Mouse (Mus musculus) hindbrain, embryonic 13.5 days (tissue): ENCODE data around the gene Man2a2. TPM values are rescaled to one million over a fixed set of nuclear protein-coding genes. Genes with fewer than 3 reads are reported as not detected.

Experiments
- ATAC-seq: fragments of 200-750 bp; cut with Nextera tagmentation; 2 replicates; pipeline ENCODE4 v1.8.0; 2017; ENCODE audit warnings: moderate TSS enrichment; ENCODE audit not compliant: low FRiP score
- H3K27ac ChIP-seq: fragments of 300-500 bp; sonication (generic); 2 replicates; pipeline ENCODE4 v1.5.1; 2015; ENCODE audit warnings: inconsistent platforms, mild to moderate bottlenecking, moderate library complexity
- H3K27me3 ChIP-seq: fragments of 300-500 bp; sonication (generic); 2 replicates; pipeline ENCODE4 v1.6.1; 2015; ENCODE audit warnings: mild to moderate bottlenecking, inconsistent platforms
- H3K36me3 ChIP-seq: fragments of 300-500 bp; sonication (generic); 2 replicates; pipeline ENCODE4 v1.6.1; 2015; ENCODE audit warnings: mild to moderate bottlenecking, inconsistent platforms
- H3K4me1 ChIP-seq: fragments of 300-500 bp; sonication (generic); replicated peaks from 2 replicates; pipeline ENCODE4 v1.6.1; 2015; ENCODE audit warnings: inconsistent platforms
- H3K4me2 ChIP-seq: fragments of 300-500 bp; sonication (generic); 2 replicates; pipeline ENCODE4 v1.6.1; 2015; ENCODE audit warnings: inconsistent platforms, mild to moderate bottlenecking, moderate library complexity
- H3K4me3 ChIP-seq: fragments of 300-500 bp; sonication (generic); 2 replicates; pipeline ENCODE4 v1.5.1; 2015; ENCODE audit warnings: mild to moderate bottlenecking, inconsistent platforms
- H3K9ac ChIP-seq: fragments of 300-500 bp; sonication (generic); 2 replicates; pipeline ENCODE4 v1.6.1; 2015; ENCODE audit warnings: mild to moderate bottlenecking, inconsistent platforms
- H3K9me3 ChIP-seq: fragments of 300-500 bp; sonication (generic); 2 replicates; pipeline ENCODE4 v1.6.1; 2016; ENCODE audit warnings: inconsistent platforms
- WGBS: fragments of 180-500 bp; shearing (Covaris S2); methylation state at CpG from one replicate; pipeline ENCODE4 v1.1.7; 2015; 5-methylcytosine and 5-hydroxymethylcytosine counted together
- polyA plus RNA-seq: library from polyadenylated mRNA; unstranded; fragments of >200 nt; fragmentation: Nextera tagmentation; extraction: Ambion mirVana; gene quantifications from 2 replicates; pipeline ENCODE4 v1.2.1, GENCODE M21; 2015

The Man2a2 gene
- polyA plus RNA-seq, 1 experiment from 2014 or later, result 20.8 TPM

GRCm38 (mm10) chr7:80367232-80367631 is 3.9 kb downstream of the Man2a2 start:
- no peaks in the 10 kb centered on the region for H3K9me3 ChIP-seq
- H3K27ac ChIP-seq, result no peak overlapping the region
- no peaks in the 10 kb centered on the region for H3K27me3 ChIP-seq
- peaks cover 19% of the 10 kb centered on the region for H3K4me1 ChIP-seq
- no peak for ATAC-seq
- H3K4me3 ChIP-seq, result no peak overlapping the region
- no peak overlapping the region for H3K4me2 ChIP-seq
- peaks cover 63% of the 10 kb centered on the region for H3K36me3 ChIP-seq
- H3K9ac ChIP-seq, result no peak overlapping the region
- WGBS, result 99% methylated on average over 7 of the region's 7 CpGs

DNA sequence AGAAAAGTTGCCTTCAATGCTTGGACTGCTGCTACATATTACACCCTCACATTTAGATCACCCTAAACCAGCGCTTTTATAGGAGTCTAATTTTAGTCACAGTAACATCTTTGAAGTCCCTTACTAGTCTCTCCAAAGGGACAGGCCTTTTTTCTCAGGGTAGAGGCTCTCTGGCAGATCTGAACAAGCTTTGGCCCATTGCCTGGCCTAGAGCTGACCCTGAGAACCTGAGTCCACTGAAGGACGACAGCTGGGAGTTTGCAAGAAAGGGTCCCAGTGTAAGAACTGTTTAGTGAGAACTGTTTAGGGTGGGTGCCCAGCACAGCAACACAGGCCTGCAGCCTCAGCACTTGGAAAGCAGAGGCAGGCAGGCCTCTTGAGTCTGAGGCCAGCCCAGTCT is 5.4 kb downstream of the Man2a2 start:
- peaks cover 19% of the 10 kb centered on the region for H3K4me1 ChIP-seq
- no peak overlapping the region for H3K4me2 ChIP-seq
- H3K9ac ChIP-seq, result no peak overlapping the region
- H3K9me3 ChIP-seq, result no peaks in the 10 kb centered on the region
- peaks cover 78% of the 10 kb centered on the region for H3K36me3 ChIP-seq
- no peaks in the 10 kb centered on the region for H3K27me3 ChIP-seq
- 79% methylated on average over 2 of the region's 2 CpGs for WGBS
- H3K4me3 ChIP-seq, result no peak overlapping the region
- no peak for ATAC-seq
- H3K27ac ChIP-seq, result no peak overlapping the region

DNA sequence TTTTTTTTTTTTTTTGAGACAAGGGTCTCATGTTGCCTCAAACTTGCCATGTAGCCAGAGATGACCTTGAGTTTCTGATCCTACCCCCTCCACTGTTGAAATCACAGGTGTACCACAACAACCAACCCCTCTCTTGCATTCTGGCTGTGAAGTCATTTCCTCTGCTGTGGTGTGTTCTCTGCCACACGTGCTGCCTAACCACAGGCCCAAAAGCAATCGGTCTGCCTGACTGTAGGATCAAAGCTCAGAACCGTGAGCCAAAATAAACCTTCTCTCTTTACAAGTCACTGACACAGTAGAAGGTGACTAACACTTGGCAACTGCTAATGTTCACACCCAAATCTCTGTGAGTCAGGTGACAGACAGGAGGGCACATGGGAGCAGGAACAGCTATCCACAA is 10.7 kb downstream of the Man2a2 start:
- Histone ChIP-seq H3K27ac (no peak overlapping the region), H3K36me3 (peaks cover 98% of the 10 kb centered on the region), H3K4me3 (no peak overlapping the region), H3K9ac (no peak overlapping the region), H3K4me2 (no peak overlapping the region), H3K9me3 (no peaks in the 10 kb centered on the region), H3K4me1 (peaks cover 11% of the 10 kb centered on the region), H3K27me3 (no peaks in the 10 kb centered on the region)
- ATAC-seq, result no peak
- 80% methylated on average over 3 of the region's 3 CpGs for WGBS

DNA sequence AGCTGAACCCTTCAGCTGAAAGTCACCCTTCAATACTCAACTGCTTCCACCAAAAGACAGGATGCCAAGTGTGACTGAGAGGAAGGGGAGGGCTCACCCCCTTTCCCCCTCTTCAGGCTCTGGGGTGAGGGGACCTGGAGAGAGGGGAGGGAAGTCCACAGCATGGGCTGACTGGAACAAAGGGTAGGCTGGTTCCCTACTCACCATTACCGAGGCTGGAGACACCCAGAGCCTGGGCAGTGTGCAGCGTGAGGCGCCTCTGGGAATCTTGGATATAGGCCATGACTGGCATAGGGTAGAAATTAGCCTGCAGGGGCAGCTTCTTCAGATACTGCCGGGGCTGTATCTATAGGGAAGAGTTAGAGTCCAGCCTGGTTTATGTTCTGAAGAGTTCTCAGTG is 13.1 kb downstream of the Man2a2 start:
- Histone ChIP-seq H3K4me2 (no peak overlapping the region), H3K4me1 (peaks cover 11% of the 10 kb centered on the region), H3K27ac (no peak overlapping the region), H3K9ac (no peak overlapping the region), H3K9me3 (no peaks in the 10 kb centered on the region), H3K4me3 (no peak overlapping the region), H3K27me3 (no peaks in the 10 kb centered on the region), H3K36me3 (peaks cover 92% of the 10 kb centered on the region)
- ATAC-seq, result no peak
- 60% methylated on average over 4 of the region's 4 CpGs for WGBS

- no peak overlapping the region for H3K4me2 ChIP-seq
- no peak overlapping the region for H3K4me3 ChIP-seq
- peak; percentile 32; the same call in 1 of the 2 replicates for ATAC-seq
- no peaks in the 10 kb centered on the region for H3K9me3 ChIP-seq
- H3K27me3 ChIP-seq, result no peaks in the 10 kb centered on the region
- WGBS, result 22% methylated on average over 8 of the region's 8 CpGs
- H3K36me3 ChIP-seq, result peaks cover 92% of the 10 kb centered on the region
- H3K4me1 ChIP-seq, result peaks cover 11% of the 10 kb centered on the region
- H3K9ac ChIP-seq, result no peak overlapping the region
- H3K27ac ChIP-seq, result peak overlapping the region; percentile 23; the same call in 1 of the 2 replicates
Observed at GRCm38 (mm10) chr7:80357156-80357555, 14.0 kb downstream of the Man2a2 start.

- Histone ChIP-seq H3K4me1 (peaks cover 11% of the 10 kb centered on the region), H3K4me2 (no peak overlapping the region), H3K9me3 (no peaks in the 10 kb centered on the region), H3K27ac (no peak overlapping the region), H3K36me3 (peaks cover 90% of the 10 kb centered on the region), H3K4me3 (no peak overlapping the region), H3K27me3 (no peaks in the 10 kb centered on the region), H3K9ac (peak overlapping the region; percentile 24; the same call in 1 of the 2 replicates)
- WGBS, result 91% methylated on average over 13 of the region's 13 CpGs
- no peak for ATAC-seq
Observed at GRCm38 (mm10) chr7:80356351-80356750, 14.8 kb downstream of the Man2a2 start.

GRCm38 (mm10) chr7:80352920-80353319 is 18.3 kb downstream of the Man2a2 start:
- Histone ChIP-seq H3K4me2 (no peak overlapping the region), H3K9ac (no peak overlapping the region), H3K9me3 (no peaks in the 10 kb centered on the region), H3K36me3 (peaks cover 72% of the 10 kb centered on the region), H3K4me3 (no peak overlapping the region), H3K27me3 (no peaks in the 10 kb centered on the region), H3K4me1 (peaks cover 11% of the 10 kb centered on the region), H3K27ac (no peak overlapping the region)
- ATAC-seq, result no peak
- WGBS, result 95% methylated on average over 8 of the region's 8 CpGs

- H3K9me3 ChIP-seq, result no peaks in the 10 kb centered on the region
- no peaks in the 10 kb centered on the region for H3K27me3 ChIP-seq
- no peak overlapping the region for H3K27ac ChIP-seq
- H3K4me2 ChIP-seq, result no peak overlapping the region
- no peak overlapping the region for H3K9ac ChIP-seq
- WGBS, result 85% methylated on average over 2 of the region's 2 CpGs
- H3K4me1 ChIP-seq, result no peaks in the 10 kb centered on the region
- no peak overlapping the region for H3K4me3 ChIP-seq
- no peak for ATAC-seq
- H3K36me3 ChIP-seq, result peaks cover 52% of the 10 kb centered on the region
Observed at GRCm38 (mm10) chr7:80350808-80351207, 20.4 kb downstream of the Man2a2 start.

- no peak for ATAC-seq
- Histone ChIP-seq H3K27ac (no peak overlapping the region), H3K9ac (no peak overlapping the region), H3K9me3 (no peaks in the 10 kb centered on the region), H3K27me3 (no peaks in the 10 kb centered on the region), H3K4me3 (no peak overlapping the region), H3K4me1 (peaks cover 8% of the 10 kb centered on the region), H3K4me2 (no peak overlapping the region), H3K36me3 (peaks cover 36% of the 10 kb centered on the region)
- 71% methylated on average over 13 of the region's 13 CpGs for WGBS
Observed at GRCm38 (mm10) chr7:80347670-80348586, 23.2 kb downstream of the Man2a2 start.

GRCm38 (mm10) chr7:80346830-80347229 is 24.3 kb downstream of the Man2a2 start:
- Histone ChIP-seq H3K27ac (no peak overlapping the region), H3K4me2 (no peak overlapping the region), H3K4me1 (peaks cover 18% of the 10 kb centered on the region), H3K27me3 (no peaks in the 10 kb centered on the region), H3K4me3 (no peak overlapping the region), H3K9me3 (no peaks in the 10 kb centered on the region), H3K9ac (no peak overlapping the region), H3K36me3 (peaks cover 26% of the 10 kb centered on the region)
- ATAC-seq, result no peak
- WGBS, result 90% methylated on average over 5 of the region's 5 CpGs

GRCm38 (mm10) chr7:80346173-80346572 is 25.0 kb downstream of the Man2a2 start:
- Histone ChIP-seq H3K9ac (no peak overlapping the region), H3K4me3 (no peak overlapping the region), H3K4me2 (no peak overlapping the region), H3K27me3 (no peaks in the 10 kb centered on the region), H3K9me3 (no peaks in the 10 kb centered on the region), H3K27ac (no peak overlapping the region), H3K4me1 (peaks cover 24% of the 10 kb centered on the region), H3K36me3 (peaks cover 20% of the 10 kb centered on the region)
- no peak for ATAC-seq
- WGBS, result 95% methylated on average over 9 of the region's 9 CpGs

GRCm38 (mm10) chr7:80343270-80344018 is 27.7 kb downstream of the Man2a2 start:
- WGBS, result 28% methylated on average over 19 of the region's 19 CpGs
- H3K9me3 ChIP-seq, result no peaks in the 10 kb centered on the region
- H3K4me3 ChIP-seq, result peak overlapping the region; percentile 51
- peak; percentile 15 for ATAC-seq
- peak overlapping the region; percentile 79 for H3K4me2 ChIP-seq
- peaks cover 5% of the 10 kb centered on the region; the same call in 1 of the 2 replicates for H3K36me3 ChIP-seq
- no peaks in the 10 kb centered on the region for H3K27me3 ChIP-seq
- H3K27ac ChIP-seq, result peak overlapping the region; percentile 87
- peaks cover 43% of the 10 kb centered on the region for H3K4me1 ChIP-seq
- peak overlapping the region; percentile 77 for H3K9ac ChIP-seq
